Mouse (Mus musculus): ENCODE results near the gene Clcc1.

- peak; percentile 23 for TF ChIP-seq CTCF (IDR thresholded peaks at IDR 0.05; ENCODE audit: control insufficient read depth, insufficient read depth, insufficient read length)
- TF ChIP-seq MYOG (IDR thresholded peaks at IDR 0.05; ENCODE audit: control insufficient read depth, extremely low read depth, insufficient read length) = no peak
- TF ChIP-seq USF1 (IDR thresholded peaks at IDR 0.05; ENCODE audit: low read depth) = no peak
Measured at GRCm38 (mm10) chr3:108721076-108721991, 67.6 kb downstream of the Clcc1 start.
